Mouse (Mus musculus) olfactory bulb, adult 2 months (tissue): Measurements from ENCODE around the gene Hist1h3g.

Experiments
- CTCF ChIP-seq: fragments of 200-500 bp; IDR thresholded peaks from 2 replicates; pipeline ENCODE4 v1.5.1; 2012; ENCODE audit warnings: low read depth, mild to moderate bottlenecking, low read length, moderate library complexity; ENCODE audit not compliant: insufficient read depth
- POLR2A ChIP-seq: fragments of 200-500 bp; IDR thresholded peaks from 2 replicates; pipeline ENCODE4 v1.6.1; 2012; ENCODE audit warnings: mild to moderate bottlenecking, low read depth, low read length, moderate library complexity; ENCODE audit not compliant: insufficient read depth

DNA sequence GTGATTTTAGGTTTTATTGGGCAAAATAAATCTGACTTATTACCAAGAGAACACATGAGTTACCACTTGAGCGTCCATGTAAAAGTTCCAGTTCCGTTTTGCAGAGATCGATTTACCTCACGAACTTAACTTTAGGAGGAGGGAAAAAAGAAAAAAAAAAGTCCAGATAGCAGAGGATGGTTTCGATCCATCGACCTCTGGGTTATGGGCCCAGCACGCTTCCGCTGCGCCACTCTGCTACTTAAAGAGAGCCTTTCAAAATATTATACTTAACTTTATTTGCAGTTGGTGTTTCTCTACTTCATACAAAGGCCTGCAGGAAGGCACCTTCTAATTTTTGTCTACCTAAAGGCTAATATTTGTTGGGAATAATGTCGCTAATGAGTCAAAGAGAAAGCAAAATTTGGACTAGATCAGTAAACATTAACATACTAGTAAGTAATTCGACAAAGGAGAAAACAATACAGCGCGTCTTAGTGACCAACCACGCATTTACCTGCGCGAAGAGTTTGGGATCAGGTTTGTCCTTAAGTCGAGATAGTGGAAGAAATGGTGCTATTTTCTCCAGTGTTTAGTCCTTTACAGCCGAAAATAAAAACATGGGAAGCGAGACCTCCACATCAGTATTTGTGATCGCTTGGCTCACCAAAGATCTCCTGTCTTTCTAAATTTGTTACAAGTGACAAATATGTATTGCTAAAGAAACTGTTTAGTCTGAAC is 4.9 kb upstream of the Hist1h3g start:
- TF ChIP-seq POLR2A = no peak
- no peak for TF ChIP-seq CTCF
